Mouse (Mus musculus) erythroblast, embryonic 14.5 days (primary cell): ENCODE results near the gene Slc16a9.

ENCODE experiments used
- GATA1 ChIP-seq: IDR thresholded peaks from 2 replicates; pipeline ENCODE4 v1.6.1; 2012; ENCODE audit warnings: low read length, inconsistent platforms, mixed read lengths
- TAL1 ChIP-seq: IDR thresholded peaks from 3 replicates; pipeline ENCODE4 v1.6.1; 2012; ENCODE audit warnings: low read length, inconsistent platforms, mixed read lengths

DNA sequence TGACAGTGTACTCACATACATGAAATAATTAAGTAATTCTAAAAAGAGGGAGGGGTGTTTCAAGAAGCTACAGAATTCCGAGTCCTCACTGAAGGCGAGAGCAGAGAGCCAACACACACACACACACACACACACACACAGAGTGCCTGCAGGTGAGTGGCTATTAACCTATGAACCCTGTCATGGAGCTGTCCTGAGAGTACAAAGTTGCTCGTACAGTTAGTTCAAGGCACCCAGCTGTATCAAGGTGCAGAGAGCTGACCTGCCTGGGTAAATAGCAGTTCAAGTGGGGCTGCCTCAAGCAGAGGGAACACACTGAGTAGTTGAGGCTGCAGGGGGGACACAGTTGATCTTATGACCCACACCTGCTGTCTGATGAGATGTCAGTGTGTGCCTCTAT is 17.2 kb downstream of the Slc16a9 start:
- TF ChIP-seq TAL1 (no peak), GATA1 (no peak)
